ENCODE assay signal across 15 mouse cellular contexts in genomic region chr13:92589255-92589654, GRCm38 (mm10). TPM values are rescaled to one million over a fixed set of nuclear protein-coding genes. Genes with fewer than 3 reads are reported as not detected.
A peak's percentile ranks its signal among the peaks of the same experiment; 100 is the strongest.
DNase-seq lines count a peak whose midpoint lies in the region; ATAC-seq lines count a peak whose summit lies in the region.
"Had no signal": no experiment of that assay in that cellular context is flagged by ENCODE, and none has a peak within 500 bp of the region (broad histone marks: within the 10 kb centered on the region; RNA-seq: fewer than 3 reads in every experiment).

No protein-coding gene starts in this region.

- DNase-seq in gastrocnemius, postnatal 14 days, result peak; percentile 33
- no peak for DNase-seq in gastrocnemius, adult 18-20 months (ENCODE audit: low spot score)
- DNase-seq in midbrain, embryonic 10.5 days (ENCODE audit: low spot score), result no peak
- no peak for DNase-seq in midbrain, embryonic 14.5 days
- peak; percentile 49 to 62 for DNase-seq in kidney, postnatal 4 days
- DNase-seq in lung, postnatal 36 days, result peak; percentile 44
- no peak for DNase-seq in left cerebral cortex, adult 11 months (ENCODE audit: low spot score)
- DNase-seq: heart, postnatal 36 days; right cerebral cortex, postnatal 4 days had no signal

- ATAC-seq in midbrain, embryonic 14.5 days (ENCODE audit: low FRiP score, low TSS enrichment), result no peak
- no peak for ATAC-seq in megakaryocyte progenitor cell, adult 5-6 weeks (replicated peaks; ENCODE audit: poor library complexity)

- no peak overlapping the region for H3K9ac ChIP-seq in midbrain, embryonic 14.5 days (replicated peaks; ENCODE audit: low read length)
- H3K9ac ChIP-seq: embryonic facial prominence, embryonic 15.5 days had no signal

- intact Hi-C loops in gastrocnemius, postnatal 14 days (cut with DNase I; ENCODE audit: low total_unique reads), result no loop called here

- H3K4me3 ChIP-seq in midbrain, embryonic 10.5 days, result no peak overlapping the region
- no peak overlapping the region for H3K4me3 ChIP-seq in midbrain, embryonic 14.5 days (replicated peaks; ENCODE audit: low read depth, low read length)
- H3K4me3 ChIP-seq: embryonic facial prominence, embryonic 15.5 days had no signal

- no peaks in the 10 kb centered on the region for H3K27me3 ChIP-seq in midbrain, embryonic 10.5 days (ENCODE audit: low read depth, poor library complexity, severe bottlenecking)
- H3K27me3 ChIP-seq in midbrain, embryonic 14.5 days (ENCODE audit: control insufficient read depth, insufficient read depth, low read length), result no peaks in the 10 kb centered on the region
- H3K27me3 ChIP-seq: CH12.LX; embryonic facial prominence, embryonic 15.5 days had no signal

- H3K4me1 ChIP-seq in midbrain, embryonic 10.5 days, result peaks cover 35% of the 10 kb centered on the region
- peaks cover 12% of the 10 kb centered on the region for H3K4me1 ChIP-seq in midbrain, embryonic 14.5 days (ENCODE audit: control insufficient read depth, insufficient read depth, low read length)

- no peaks in the 10 kb centered on the region for H3K36me3 ChIP-seq in midbrain, embryonic 10.5 days
- H3K36me3 ChIP-seq in midbrain, embryonic 14.5 days (ENCODE audit: control insufficient read depth, insufficient read depth, low read length), result no peaks in the 10 kb centered on the region
- H3K36me3 ChIP-seq: embryonic facial prominence, embryonic 15.5 days had no signal

- H3K4me2 ChIP-seq in midbrain, embryonic 14.5 days (ENCODE audit: low read length), result no peak overlapping the region
- H3K4me2 ChIP-seq: embryonic facial prominence, embryonic 15.5 days had no signal

- H3K9me3 ChIP-seq in midbrain, embryonic 10.5 days (replicated peaks), result no peaks in the 10 kb centered on the region
- H3K9me3 ChIP-seq in midbrain, embryonic 14.5 days (ENCODE audit: control insufficient read depth, low read length), result no peaks in the 10 kb centered on the region
- H3K9me3 ChIP-seq: embryonic facial prominence, embryonic 15.5 days had no signal

- H3K27ac ChIP-seq in midbrain, embryonic 10.5 days (replicated peaks), result 0 out of 2 replicates have a peak overlapping the region, but pooled peaks have one; percentile 46
- no peak overlapping the region for H3K27ac ChIP-seq in midbrain, embryonic 14.5 days (replicated peaks; ENCODE audit: low read depth, low read length)
- H3K27ac ChIP-seq: embryonic facial prominence, embryonic 15.5 days had no signal

RNA-seq across cellular contexts. Expression of gene Spz1, which starts 13.3 kb away (rescaled TPM):
- total RNA-seq in gastrocnemius, postnatal 14 days (2021), result not detected
- not detected for total RNA-seq in gastrocnemius, adult 18-20 months (2021)
- not detected in 2 replicates for polyA plus RNA-seq in midbrain, embryonic 10.5 days (2016; fragmentation: Nextera tagmentation; extraction: Ambion mirVana)
- polyA plus RNA-seq in midbrain, embryonic 14.5 days (2014; fragmentation: Nextera tagmentation; extraction: Ambion mirVana), result not detected in 2 replicates
- total RNA-seq in megakaryocyte progenitor cell, adult 5-6 weeks (2015), result not detected in 2 replicates
- not detected in 2 replicates for total RNA-seq in megakaryocyte progenitor cell, adult 5-6 weeks (2017)
- total RNA-seq: CH12.LX; heart, postnatal 36 days; left cerebral cortex, postnatal 36 days had no signal
- polyA plus RNA-seq: cerebellum, adult 2 months; embryonic facial prominence, embryonic 15.5 days; neural tube, embryonic 14.5 days had no signal

RNA-seq across cellular contexts. Expression of gene Serinc5, which starts 21.6 kb away (rescaled TPM):
- 10 to 100 TPM; 11.7 to 15.2 TPM for total RNA-seq in gastrocnemius, postnatal 14 days (2021)
- 1 to 10 TPM; 2.1 to 2.9 TPM for total RNA-seq in gastrocnemius, adult 18-20 months (2021)
- 10.6 and 11.1 TPM in 2 replicates for polyA plus RNA-seq in midbrain, embryonic 10.5 days (2016; fragmentation: Nextera tagmentation; extraction: Ambion mirVana)
- polyA plus RNA-seq in midbrain, embryonic 14.5 days (2014; fragmentation: Nextera tagmentation; extraction: Ambion mirVana), result 11.4 and 15.4 TPM in 2 replicates
- 9.1 and 9.4 TPM in 2 replicates for total RNA-seq in megakaryocyte progenitor cell, adult 5-6 weeks (2015)
- total RNA-seq in megakaryocyte progenitor cell, adult 5-6 weeks (2017), result 5.9 TPM in 2 replicates

RNA-seq across cellular contexts. Expression of gene Zfyve16, which starts 58.6 kb away (rescaled TPM):
- total RNA-seq in gastrocnemius, postnatal 14 days (2021), result 10 to 100 TPM; 10.3 to 10.6 TPM
- 1 to 10 TPM; 6.3 to 8.0 TPM for total RNA-seq in gastrocnemius, adult 18-20 months (2021)
- polyA plus RNA-seq in midbrain, embryonic 10.5 days (2016; fragmentation: Nextera tagmentation; extraction: Ambion mirVana), result 9.5 and 12.3 TPM in 2 replicates
- 12.3 and 13.8 TPM in 2 replicates for polyA plus RNA-seq in midbrain, embryonic 14.5 days (2014; fragmentation: Nextera tagmentation; extraction: Ambion mirVana)
- 5.1 and 7.9 TPM in 2 replicates for total RNA-seq in megakaryocyte progenitor cell, adult 5-6 weeks (2015)
- total RNA-seq in megakaryocyte progenitor cell, adult 5-6 weeks (2017), result 4.7 and 7.1 TPM in 2 replicates

Comparison
In these comparisons a context has a peak if more than half of its experiments do, and no peak if none do; other contexts are left out.
1. DNase-seq: peak in gastrocnemius, postnatal 14 days (single experiment), kidney, postnatal 4 days (2 of 2) and lung, postnatal 36 days (single experiment); none in gastrocnemius, adult 18-20 months (single experiment), midbrain, embryonic 10.5 days (single experiment), midbrain, embryonic 14.5 days (single experiment) and left cerebral cortex, adult 11 months (single experiment).